Mouse (Mus musculus): ENCODE data around the gene Prkaa1. TPM values are rescaled to one million over a fixed set of nuclear protein-coding genes. Genes with fewer than 3 reads are reported as not detected.

Gene Prkaa1
- total and polyA plus RNA-seq, 3 experiments = 4.6 to 13.9 (median 12.6) TPM

GRCm38 (mm10) chr15:5140357-5140756 is 3.3 kb upstream of the Prkaa1 start:
- Histone ChIP-seq H3K27ac (no peak overlapping the region), H3K9ac (ENCODE audit: low read depth, low read length) (no peak overlapping the region)

GRCm38 (mm10) chr15:5142047-5142446 is 1.6 kb upstream of the Prkaa1 start:
- DNase-seq = no peak
- Histone ChIP-seq H3K9ac (ENCODE audit: low read depth, low read length) (no peak overlapping the region), H3K4me1 (ENCODE audit: control insufficient read depth, insufficient read depth, low read length) (peaks cover 6% of the 10 kb centered on the region), H3K27ac (no peak overlapping the region), H3K79me2 (replicated peaks; ENCODE audit: control insufficient read depth, insufficient read depth, low read length) (peaks cover 2% of the 10 kb centered on the region; the same call in 1 of the 2 replicates), H3K27me3 (ENCODE audit: control insufficient read depth, insufficient read depth, low read length) (no peaks in the 10 kb centered on the region), H3K36me3 (ENCODE audit: control insufficient read depth, insufficient read depth, low read length) (no peaks in the 10 kb centered on the region), H3K4me3 (no peak overlapping the region)
- intact Hi-C loops (cut with DNase I) = loop anchor here (2.0 to 5.0 kb wide), 2 partner anchors 25 to 35 kb away; partner anchors contain the start of genes Card6 and Rpl37
- 52% methylated on average over 5 of the region's 5 CpGs for WGBS
- TF ChIP-seq POLR2A (IDR thresholded peaks at IDR 0.05; ENCODE audit: insufficient read depth, low read depth, low read length) (no peak), CTCF (IDR thresholded peaks at IDR 0.05) (no peak), EP300 (IDR thresholded peaks at IDR 0.05; ENCODE audit: insufficient read depth, low read depth, low read length) (no peak)

More at GRCm38 (mm10) chr15:5140357-5140756, 3.3 kb upstream of the Prkaa1 start:
- H3K27me3 ChIP-seq (ENCODE audit: control insufficient read depth, insufficient read depth, low read length) = no peaks in the 10 kb centered on the region
- H3K79me2 ChIP-seq (replicated peaks; ENCODE audit: control insufficient read depth, insufficient read depth, low read length) = peaks cover 2% of the 10 kb centered on the region; the same call in 1 of the 2 replicates
- H3K36me3 ChIP-seq (ENCODE audit: control insufficient read depth, insufficient read depth, low read length) = no peaks in the 10 kb centered on the region
- no peak overlapping the region for H3K4me3 ChIP-seq
- TF ChIP-seq CTCF (IDR thresholded peaks at IDR 0.05) (no peak), POLR2A (IDR thresholded peaks at IDR 0.05; ENCODE audit: insufficient read depth, low read depth, low read length) (no peak), EP300 (IDR thresholded peaks at IDR 0.05; ENCODE audit: insufficient read depth, low read depth, low read length) (no peak)
- H3K4me1 ChIP-seq (ENCODE audit: control insufficient read depth, insufficient read depth, low read length) = peaks cover 6% of the 10 kb centered on the region
- intact Hi-C loops (cut with DNase I) = loop anchor here (5.0 kb wide), 1 partner anchor 33 kb away; the partner anchor contains the start of gene Card6
- no peak for DNase-seq

- intact Hi-C loops (cut with DNase I) = loop anchor here (1.0 to 5.0 kb wide), 3 partner anchors 26 to 43 kb away; partner anchors contain the start of genes Card6, Rpl37 and Ttc33
These were observed 947 bp upstream of the Prkaa1 start for GRCm38 (mm10) chr15:5142714-5143113.

GRCm38 (mm10) chr15:5144021-5144778 is 539 bp downstream of the Prkaa1 start:
- Histone ChIP-seq H3K36me3 (ENCODE audit: control insufficient read depth, insufficient read depth, low read length) (peaks cover 6% of the 10 kb centered on the region; the same call in 1 of the 2 replicates), H3K4me1 (ENCODE audit: control insufficient read depth, insufficient read depth, low read length) (peaks cover 6% of the 10 kb centered on the region), H3K27ac (peak overlapping the region; percentile 88), H3K4me3 (peak overlapping the region; percentile 90), H3K9ac (ENCODE audit: low read depth, low read length) (peak overlapping the region; percentile 91), H3K27me3 (ENCODE audit: control insufficient read depth, insufficient read depth, low read length) (no peaks in the 10 kb centered on the region), H3K79me2 (replicated peaks; ENCODE audit: control insufficient read depth, insufficient read depth, low read length) (peaks cover 2% of the 10 kb centered on the region; the same call in 1 of the 2 replicates)
- TF ChIP-seq EP300 (IDR thresholded peaks at IDR 0.05; ENCODE audit: insufficient read depth, low read depth, low read length) (no peak), POLR2A (IDR thresholded peaks at IDR 0.05; ENCODE audit: insufficient read depth, low read depth, low read length) (no peak), CTCF (IDR thresholded peaks at IDR 0.05) (peak; percentile 52)
- 2% methylated on average over 61 of the region's 61 CpGs for WGBS
- no peak for DNase-seq
- intact Hi-C loops (cut with DNase I) = loop anchor here (5.0 kb wide), 1 partner anchor 37 kb away; the partner anchor contains the start of gene Card6

More at GRCm38 (mm10) chr15:5142714-5143113, 947 bp upstream of the Prkaa1 start:
- 52% methylated on average over 5 of the region's 5 CpGs for whole genome bisulfite sequencing
- no peak overlapping the region for H3K9ac ChIP-seq (ENCODE audit: low read depth, low read length)
- H3K4me1 ChIP-seq (ENCODE audit: control insufficient read depth, insufficient read depth, low read length) = peaks cover 6% of the 10 kb centered on the region
- H3K27ac ChIP-seq = peak overlapping the region; percentile 79; the same call in 1 of the 2 replicates
- peak overlapping the region; percentile 80 for H3K4me3 ChIP-seq
- H3K27me3 ChIP-seq (ENCODE audit: control insufficient read depth, insufficient read depth, low read length) = no peaks in the 10 kb centered on the region
- no peak for DNase-seq
- TF ChIP-seq EP300 (IDR thresholded peaks at IDR 0.05; ENCODE audit: insufficient read depth, low read depth, low read length) (no peak), POLR2A (IDR thresholded peaks at IDR 0.05; ENCODE audit: insufficient read depth, low read depth, low read length) (no peak), CTCF (IDR thresholded peaks at IDR 0.05) (no peak)
- no peaks in the 10 kb centered on the region for H3K36me3 ChIP-seq (ENCODE audit: control insufficient read depth, insufficient read depth, low read length)
- H3K79me2 ChIP-seq (replicated peaks; ENCODE audit: control insufficient read depth, insufficient read depth, low read length) = peaks cover 2% of the 10 kb centered on the region; the same call in 1 of the 2 replicates

- Histone ChIP-seq H3K27me3 (ENCODE audit: control insufficient read depth, insufficient read depth, low read length) (no peaks in the 10 kb centered on the region), H3K4me3 (no peak overlapping the region), H3K4me1 (ENCODE audit: control insufficient read depth, insufficient read depth, low read length) (peaks cover 8% of the 10 kb centered on the region), H3K27ac (no peak overlapping the region), H3K79me2 (replicated peaks; ENCODE audit: control insufficient read depth, insufficient read depth, low read length) (peaks cover 3% of the 10 kb centered on the region), H3K9ac (ENCODE audit: low read depth, low read length) (no peak overlapping the region), H3K36me3 (ENCODE audit: control insufficient read depth, insufficient read depth, low read length) (peaks cover 9% of the 10 kb centered on the region)
- DNase-seq = no peak
- TF ChIP-seq EP300 (IDR thresholded peaks at IDR 0.05; ENCODE audit: insufficient read depth, low read depth, low read length) (no peak), CTCF (IDR thresholded peaks at IDR 0.05) (no peak), POLR2A (IDR thresholded peaks at IDR 0.05; ENCODE audit: insufficient read depth, low read depth, low read length) (no peak)
- WGBS = 49% methylated on average over 9 of the region's 9 CpGs
- intact Hi-C loops (cut with DNase I) = no loop called here
These were observed 1.7 kb downstream of the Prkaa1 start for GRCm38 (mm10) chr15:5145196-5145945.
